Mouse (Mus musculus) left cerebral cortex, postnatal 14 days (tissue): ENCODE measurements at regions not wholly inside any gene's neighbourhood (a gene's known extent, or its start where the extent isn't known, plus 50 kb on each side); places are given as distances from the start of the nearest gene placed in this dataset.

Experiments
- DNase-seq, 2 experiments: peaks; one replicate each; pipeline ENCODE4 v3.0.0; 2021 to 2022; ENCODE audit warnings: low spot score in 2 of 2, mixed read lengths in 1 of 2
- intact Hi-C: fragments of 180-260 bp; cut with DNase I; formaldehyde crosslinking; loops from one replicate; pipeline ENCODE4 v1.15.1; 2025

- intact Hi-C loops, result no loop called here
- DNase-seq, result peak; percentile 10 to 14
These were observed 457.1 kb downstream of the Tmem38b start for GRCm38 (mm10) chr4:54282934-54283333.

- intact Hi-C loops, result no loop called here
- no peak for DNase-seq
These were observed 488.0 kb downstream of the Tmem38b start for GRCm38 (mm10) chr4:54313804-54314203.

- intact Hi-C loops, result no loop called here
- no peak for DNase-seq
These were observed 499.0 kb downstream of the Tmem38b start for GRCm38 (mm10) chr4:54324851-54325250.

GRCm38 (mm10) chr4:54328273-54328672 is 502.4 kb downstream of the Tmem38b start:
- peak; percentile 31 to 54 for DNase-seq
- intact Hi-C loops, result no loop called here

GRCm38 (mm10) chr4:54328711-54329427 is 503.0 kb downstream of the Tmem38b start:
- DNase-seq, result peak in 1 of 2 experiments; percentile 30
- intact Hi-C loops, result no loop called here

- intact Hi-C loops, result loop anchor here (5.0 kb wide), 1 partner anchor 617 kb away; the partner anchor contains the start of gene Zfp462
- no peak for DNase-seq
These were observed 504.8 kb downstream of the Tmem38b start for GRCm38 (mm10) chr4:54330686-54331085.

GRCm38 (mm10) chr4:54331588-54332211 is 505.9 kb downstream of the Tmem38b start:
- DNase-seq, result no peak
- intact Hi-C loops, result loop anchor here (5.0 kb wide), 1 partner anchor 616 kb away; the partner anchor contains the start of gene Zfp462

GRCm38 (mm10) chr4:54332261-54332660 is 506.4 kb downstream of the Tmem38b start:
- no peak for DNase-seq
- intact Hi-C loops, result loop anchor here (5.0 kb wide), 1 partner anchor 615 kb away; the partner anchor contains the start of gene Zfp462

- intact Hi-C loops, result no loop called here
- no peak for DNase-seq
These were observed 512.7 kb downstream of the Tmem38b start for GRCm38 (mm10) chr4:54338556-54338955.

- no peak for DNase-seq
- intact Hi-C loops, result no loop called here
These were observed 514.3 kb downstream of the Tmem38b start for GRCm38 (mm10) chr4:54340106-54340505.

- no peak for DNase-seq
- intact Hi-C loops, result no loop called here
These were observed 528.0 kb downstream of the Tmem38b start for GRCm38 (mm10) chr4:54353657-54354390.

GRCm38 (mm10) chr4:54354391-54354726 is 528.5 kb downstream of the Tmem38b start:
- DNase-seq, result no peak
- intact Hi-C loops, result no loop called here

- intact Hi-C loops, result no loop called here
- no peak for DNase-seq
These were observed 529.7 kb downstream of the Tmem38b start for GRCm38 (mm10) chr4:54355381-54356040.

GRCm38 (mm10) chr4:54356041-54356427 is 530.2 kb downstream of the Tmem38b start:
- intact Hi-C loops, result no loop called here
- DNase-seq, result no peak

- intact Hi-C loops, result no loop called here
- no peak for DNase-seq
These were observed 545.1 kb downstream of the Tmem38b start for GRCm38 (mm10) chr4:54370909-54371308.

- DNase-seq, result no peak
- intact Hi-C loops, result no loop called here
These were observed 545.6 kb downstream of the Tmem38b start for GRCm38 (mm10) chr4:54371418-54371957.

- no peak for DNase-seq
- intact Hi-C loops, result no loop called here
These were observed 547.8 kb downstream of the Tmem38b start for GRCm38 (mm10) chr4:54373606-54374005.

- intact Hi-C loops, result no loop called here
- no peak for DNase-seq
These were observed 548.6 kb downstream of the Tmem38b start for GRCm38 (mm10) chr4:54374457-54374856.

GRCm38 (mm10) chr4:54387460-54387859 is 557.4 kb upstream of the Zfp462 start:
- no peak for DNase-seq
- intact Hi-C loops, result no loop called here
